Mouse (Mus musculus) E14TG2a.4 (cell line): ENCODE data around the gene Dnajb8.

Experiments used
- CTCF ChIP-seq: conservative IDR thresholded peaks from 2 replicates; pipeline ENCODE4 v1.5.1; 2014; ENCODE audit warnings: low read length
- NANOG ChIP-seq: IDR thresholded peaks from 2 replicates; pipeline ENCODE4 v1.6.1; 2014; ENCODE audit warnings: borderline replicate concordance, low read length, mixed read lengths

DNA sequence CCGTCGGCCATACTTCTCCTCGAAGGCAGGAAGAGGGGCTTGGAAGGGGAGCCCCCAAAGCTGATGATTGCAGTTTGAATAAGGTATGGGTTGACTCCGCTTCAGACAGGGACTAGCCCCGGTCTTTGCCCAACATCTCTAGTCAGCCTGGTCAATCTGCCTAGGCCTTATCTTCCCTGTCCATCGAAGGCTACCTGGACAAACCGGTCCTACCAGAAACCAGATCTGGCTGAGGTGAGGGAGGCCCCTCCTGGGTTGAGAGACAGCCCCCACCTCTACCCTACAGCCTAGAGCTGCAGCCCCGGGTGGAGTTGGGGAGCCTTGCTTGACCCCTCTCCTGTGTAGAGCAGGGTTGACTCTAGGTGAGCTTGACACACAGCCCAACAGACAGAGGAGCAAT lies 11.9 kb downstream of the Dnajb8 start:
- TF ChIP-seq CTCF, result no peak
- TF ChIP-seq NANOG, result no peak
